Mouse (Mus musculus) cerebellum, adult (tissue): ENCODE data around the gene Tcte2.
"Not testable (repeated sequence)": the region's sequence is repeated elsewhere in the genome, so short reads cannot be mapped to it uniquely, and the experiment has no call there.

Experiments
- ATAC-seq: cut with Nextera tagmentation; 2 replicates; pipeline ENCODE4 v1.9.2; 2017; ENCODE audit warnings: mild to moderate bottlenecking, moderate library complexity, mixed read lengths; ENCODE audit not compliant: insufficient number of reproducible peaks, low FRiP score, low TSS enrichment

Tcte2 gene

DNA sequence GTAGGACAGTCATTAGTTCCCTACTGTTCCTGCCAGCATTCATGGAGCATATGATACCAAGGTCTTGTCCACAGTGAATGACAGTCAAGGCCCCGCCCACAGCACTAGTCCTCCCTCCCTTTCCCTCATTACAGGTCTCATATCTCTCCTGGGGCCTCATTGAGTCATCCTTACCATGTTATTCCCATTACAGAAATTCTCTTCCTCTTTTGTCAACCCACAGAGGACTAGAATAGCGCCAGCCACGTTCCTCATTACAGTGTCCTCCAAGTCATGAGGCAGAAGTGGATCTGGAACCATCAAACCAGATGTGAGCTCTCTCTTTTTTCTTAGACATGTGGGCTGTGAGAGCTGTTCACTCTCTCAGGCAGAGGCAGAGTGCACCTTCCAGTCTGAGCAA lies 76.0 kb downstream of the Tcte2 start:
- ATAC-seq, result no peak

DNA sequence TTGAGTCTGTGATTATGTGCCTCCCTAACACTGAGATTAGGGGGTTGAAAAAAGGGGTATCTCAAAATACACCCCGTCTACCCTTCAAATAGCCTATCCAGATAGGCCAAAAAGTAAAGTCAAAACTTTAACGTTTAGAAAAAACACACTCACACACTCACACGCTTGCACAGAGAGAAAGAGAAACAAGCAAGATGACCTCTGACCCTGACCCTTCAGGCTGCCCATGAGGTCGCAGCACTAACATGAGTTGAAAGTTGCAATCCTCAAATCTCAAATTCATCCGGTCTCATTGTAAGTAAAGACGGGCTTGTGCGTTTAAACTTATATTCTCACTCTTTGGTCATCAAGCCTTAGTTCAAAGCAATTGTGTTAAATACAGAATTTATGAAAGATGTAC lies 77.4 kb downstream of the Tcte2 start:
- no peak for ATAC-seq

DNA sequence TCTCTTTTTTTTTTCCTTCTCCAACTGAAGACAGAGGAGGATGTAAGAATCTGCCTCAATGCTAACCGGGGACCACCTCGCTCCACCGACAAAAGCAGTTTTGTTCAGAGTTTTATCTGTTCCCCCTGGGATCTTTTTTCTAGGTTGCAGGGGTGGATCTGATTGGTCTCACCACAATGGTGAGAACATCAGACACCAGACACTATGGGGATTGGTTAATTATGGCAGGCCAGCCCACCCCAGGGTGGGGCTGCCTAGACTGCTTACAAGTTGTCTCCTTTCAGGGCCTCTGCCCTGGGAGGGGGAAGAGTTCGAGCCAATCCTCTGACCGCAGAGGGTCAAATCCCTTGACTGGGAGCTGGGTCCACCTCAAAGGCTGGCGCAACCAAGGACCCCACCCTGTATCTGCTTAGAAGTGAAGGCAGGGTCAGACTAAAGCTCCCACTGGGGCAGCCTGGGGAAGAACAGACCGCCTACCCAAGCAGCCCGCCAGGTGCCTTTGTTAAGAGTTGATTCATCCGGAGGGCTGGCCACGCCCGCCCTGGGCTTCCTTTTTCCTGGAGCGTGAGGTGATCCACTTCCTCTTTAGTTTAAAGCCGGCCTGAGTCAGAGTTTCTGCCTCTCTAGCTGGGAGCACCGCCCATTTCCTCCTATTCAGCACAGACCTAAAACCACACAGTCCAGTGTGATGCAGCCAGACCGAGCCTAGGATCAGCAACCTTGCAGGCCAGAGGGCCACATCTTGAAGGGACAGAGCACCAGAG lies 78.0 kb downstream of the Tcte2 start:
- ATAC-seq, result no peak

DNA sequence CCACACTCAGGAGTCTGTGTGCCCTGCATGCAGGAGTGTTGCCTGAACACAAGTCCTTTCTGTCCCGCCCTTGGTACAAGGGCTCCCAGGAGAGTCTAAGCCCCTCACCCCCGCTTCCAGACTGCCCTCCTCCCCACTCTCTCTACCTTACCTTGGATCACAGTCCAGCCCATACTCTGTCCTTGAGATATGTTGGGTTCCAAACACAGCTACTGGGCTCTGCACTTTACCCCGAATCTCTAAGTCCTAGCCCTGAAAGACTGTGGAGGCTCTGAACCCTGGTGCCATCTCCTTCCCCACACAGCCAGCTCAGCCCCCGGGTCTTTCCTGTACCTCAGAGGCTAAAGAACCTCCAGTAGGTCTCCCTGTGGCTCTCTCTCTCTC lies 78.6 kb downstream of the Tcte2 start:
- ATAC-seq, result no peak

DNA sequence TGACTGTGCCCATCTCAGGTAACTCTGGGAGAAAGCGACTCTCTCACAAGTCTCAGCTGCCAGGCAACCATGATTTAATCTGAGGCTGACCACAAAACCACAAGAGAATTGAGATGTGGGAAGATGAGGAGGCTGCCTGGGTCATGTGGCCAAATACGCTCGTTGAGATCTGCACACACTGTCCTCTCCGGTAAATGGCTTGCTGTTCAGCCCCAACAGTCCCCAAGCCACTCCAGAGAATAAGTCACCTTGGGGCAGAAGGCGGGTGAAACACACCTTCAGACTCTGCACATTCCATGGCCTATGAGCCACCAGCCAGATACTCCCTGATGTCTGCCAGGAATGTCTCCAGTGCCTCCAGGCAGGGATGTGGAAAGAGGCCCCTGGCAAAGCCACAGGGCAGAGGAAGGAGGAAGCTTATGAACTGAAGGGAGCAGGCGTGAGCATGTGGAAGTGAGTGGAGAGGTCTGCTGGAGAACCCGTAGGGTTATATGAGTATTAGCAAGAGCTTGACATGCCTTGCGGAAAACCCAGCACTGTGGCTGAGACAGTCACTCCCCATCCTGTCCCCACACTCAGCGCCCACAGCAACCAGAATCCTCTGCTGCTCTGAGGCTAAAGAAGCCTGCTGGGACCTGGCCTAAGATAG lies 79.1 kb downstream of the Tcte2 start:
- peak; percentile 32; the same call in 1 of the 2 replicates for ATAC-seq

DNA sequence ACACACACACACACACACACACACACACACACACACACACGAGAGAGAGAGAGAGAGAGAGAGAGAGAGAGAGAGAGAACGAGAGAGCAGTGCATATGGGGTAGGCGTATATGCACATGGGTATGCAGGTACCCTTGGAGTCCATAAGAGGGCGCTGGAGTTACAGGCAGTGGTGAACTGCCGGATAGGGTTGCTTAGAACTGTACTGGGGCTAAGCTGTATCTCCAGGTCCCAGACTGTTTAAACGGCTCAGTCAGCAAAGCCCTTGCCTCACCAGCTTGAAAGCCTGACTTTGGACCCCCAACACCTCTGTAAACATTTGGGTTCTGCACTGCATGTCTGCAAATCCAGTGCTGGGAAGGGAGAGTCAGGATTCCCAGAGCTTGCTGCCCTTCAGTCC lies 79.9 kb downstream of the Tcte2 start:
- no peak for ATAC-seq

DNA sequence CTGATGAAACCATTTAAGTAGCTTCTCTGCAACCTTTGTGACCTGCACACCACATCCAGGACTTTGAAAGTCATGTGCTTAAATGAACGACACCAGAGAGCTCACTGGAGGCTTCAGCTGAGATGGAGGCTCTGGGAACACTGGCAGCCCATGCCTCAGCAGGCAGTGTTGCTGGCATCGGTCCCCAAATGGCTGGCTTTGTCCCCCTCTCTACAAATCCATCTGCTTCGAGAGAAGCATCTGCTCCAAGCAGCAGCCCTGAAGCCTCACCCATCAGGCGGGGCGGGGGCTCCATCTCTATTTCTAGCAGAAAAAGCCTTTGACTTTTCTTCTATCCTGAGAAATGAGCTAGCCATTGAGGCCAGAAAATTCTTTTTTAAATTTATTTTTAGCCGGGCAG lies 80.5 kb downstream of the Tcte2 start:
- no peak for ATAC-seq

DNA sequence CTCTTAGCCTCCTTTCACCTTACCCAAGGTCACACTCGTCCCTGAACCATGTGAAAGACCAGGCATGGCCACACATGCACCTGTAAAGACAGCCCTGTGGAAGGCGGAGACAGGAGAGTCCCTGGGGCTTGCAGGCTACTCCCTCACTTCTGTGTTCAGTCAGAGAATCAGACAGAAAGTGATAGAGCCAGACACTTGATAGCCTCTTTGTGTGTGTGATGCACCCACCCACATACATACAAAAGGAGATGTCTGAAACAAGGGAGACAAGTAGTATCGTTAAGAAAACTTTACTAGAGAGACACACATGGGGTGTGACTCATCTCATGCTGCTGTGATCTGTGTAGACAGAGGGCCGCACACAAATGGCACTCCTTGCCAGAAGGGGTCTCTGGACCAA lies 81.3 kb downstream of the Tcte2 start:
- no peak for ATAC-seq

DNA sequence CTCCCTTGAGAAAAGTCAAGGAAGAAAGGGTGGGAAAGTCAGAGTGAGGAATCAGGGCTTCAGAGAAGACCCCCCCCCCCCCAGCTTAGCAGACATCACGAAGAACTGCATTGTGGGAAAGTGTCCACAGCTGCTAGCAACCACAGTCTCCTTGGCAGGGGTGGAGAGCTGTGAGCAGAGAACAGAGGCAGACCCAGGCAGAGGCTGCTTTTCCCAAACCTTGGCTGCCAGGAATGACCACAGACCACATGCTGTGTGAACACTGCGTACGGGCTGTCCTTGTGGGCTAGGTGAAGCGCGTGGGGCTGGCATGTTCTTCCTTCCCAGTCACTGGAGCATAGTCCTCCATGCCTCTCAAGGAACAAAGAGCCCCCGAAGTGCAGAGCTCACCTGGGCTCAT lies 81.9 kb downstream of the Tcte2 start:
- no peak for ATAC-seq

DNA sequence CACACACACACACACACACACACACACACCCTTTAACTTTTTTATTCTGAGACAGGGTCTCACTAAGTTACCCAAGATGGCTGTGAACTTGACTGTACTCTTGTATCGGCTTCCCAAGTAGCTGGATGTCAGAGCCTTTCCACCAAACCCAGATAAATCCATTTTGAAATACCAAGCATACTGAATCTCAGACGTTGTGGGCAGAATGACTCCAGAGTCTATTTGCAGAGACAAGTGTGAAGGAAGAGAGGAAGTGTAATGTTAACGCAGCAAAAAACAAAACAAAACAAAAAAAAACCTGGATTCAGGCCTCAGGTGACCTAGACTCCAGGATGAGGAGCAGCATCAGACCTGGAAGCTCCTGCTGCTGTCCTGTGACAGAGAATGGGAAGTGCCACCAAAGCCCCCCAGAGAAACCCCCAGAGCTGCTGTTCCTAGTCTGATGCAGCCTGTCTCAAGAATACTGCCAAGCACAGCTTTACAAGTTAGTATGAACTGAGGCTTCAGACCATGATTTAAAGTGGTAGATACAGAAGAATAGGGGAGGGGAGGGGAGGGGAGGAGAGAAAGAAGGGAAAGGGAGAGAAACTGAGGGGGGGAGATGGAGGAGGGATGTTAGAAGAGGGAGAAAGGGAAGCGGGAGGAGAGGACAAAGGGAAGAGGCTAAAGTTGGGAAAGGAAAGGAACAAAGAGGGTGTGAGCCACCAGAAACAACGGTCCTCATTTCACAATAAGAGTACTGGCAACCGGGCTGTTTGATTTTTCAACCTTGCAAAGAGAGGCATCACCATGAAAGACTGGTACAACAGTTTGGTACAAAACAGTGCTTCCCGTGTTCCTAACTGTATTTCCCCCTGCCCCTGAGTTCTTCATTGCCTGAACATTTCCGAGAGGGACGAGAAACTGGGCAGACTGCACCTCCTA lies 84.1 kb downstream of the Tcte2 start:
- ATAC-seq, result no peak

DNA sequence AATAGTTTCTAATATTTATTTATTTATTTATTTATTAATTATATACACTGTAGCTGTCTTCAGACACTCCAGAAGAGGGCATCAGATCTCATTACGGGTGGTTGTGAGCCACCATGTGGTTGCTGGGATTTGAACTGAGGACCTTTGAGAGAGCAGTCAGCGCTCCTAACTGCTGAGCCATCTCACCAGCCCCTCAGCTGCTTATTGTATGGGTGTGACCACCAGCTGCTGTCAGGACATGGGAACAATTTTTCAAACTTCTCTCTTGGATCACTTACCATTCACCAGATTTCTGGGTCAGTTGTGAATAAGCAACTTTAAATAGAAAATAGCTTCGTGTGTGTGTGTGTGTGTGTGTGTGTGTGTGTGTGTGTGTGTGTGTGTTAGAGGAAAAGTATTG lies 85.5 kb downstream of the Tcte2 start:
- not testable (repeated sequence) for ATAC-seq

DNA sequence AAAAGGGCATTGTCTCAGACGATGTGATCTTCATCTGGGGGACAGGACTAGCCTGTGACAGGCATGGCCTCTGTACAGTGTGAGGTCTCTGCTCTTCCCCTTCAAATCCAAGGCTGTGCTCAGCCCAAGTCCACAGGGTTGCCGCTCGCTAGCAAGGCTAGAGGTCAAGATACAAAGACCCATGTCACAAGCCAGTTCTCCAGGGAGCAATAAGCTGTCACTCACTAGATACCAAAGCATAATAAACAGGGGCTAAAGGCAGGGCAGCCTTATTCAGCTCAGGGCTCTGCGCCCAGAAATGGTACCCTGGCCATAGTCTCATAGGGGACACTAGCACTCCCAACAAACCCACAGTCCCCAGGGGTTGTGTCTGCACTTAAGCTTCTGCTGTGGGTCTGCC lies 86.0 kb downstream of the Tcte2 start:
- no peak for ATAC-seq

DNA sequence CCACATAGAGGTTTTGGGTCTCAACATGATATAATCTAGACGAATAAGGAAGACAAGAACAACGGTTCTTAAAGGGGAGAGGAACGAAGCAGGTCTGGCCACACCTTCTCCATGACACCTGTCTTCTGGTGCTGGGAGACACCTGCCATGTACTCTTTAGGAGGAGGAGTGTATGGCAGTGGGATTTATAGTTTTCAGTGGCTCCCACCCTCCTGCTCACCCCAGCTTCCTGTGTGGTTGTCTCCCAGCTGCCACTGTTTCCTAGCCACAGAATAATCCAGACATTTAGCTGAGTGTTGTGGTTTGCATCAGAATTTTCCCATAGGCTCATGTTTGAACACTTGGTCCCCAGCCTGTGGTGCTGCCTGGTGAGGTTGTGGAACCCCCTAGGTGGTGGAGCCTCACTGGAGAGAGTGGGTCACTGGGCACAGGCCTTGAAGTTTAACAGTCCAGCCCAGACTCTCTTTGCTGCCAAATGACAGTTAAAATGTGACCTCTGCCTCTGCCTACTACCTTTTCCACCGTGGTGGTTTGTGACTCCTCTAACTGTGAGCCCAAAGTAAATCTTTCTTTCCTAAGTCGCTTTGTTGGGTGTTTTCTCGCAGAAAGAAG lies 86.8 kb downstream of the Tcte2 start:
- no peak for ATAC-seq

DNA sequence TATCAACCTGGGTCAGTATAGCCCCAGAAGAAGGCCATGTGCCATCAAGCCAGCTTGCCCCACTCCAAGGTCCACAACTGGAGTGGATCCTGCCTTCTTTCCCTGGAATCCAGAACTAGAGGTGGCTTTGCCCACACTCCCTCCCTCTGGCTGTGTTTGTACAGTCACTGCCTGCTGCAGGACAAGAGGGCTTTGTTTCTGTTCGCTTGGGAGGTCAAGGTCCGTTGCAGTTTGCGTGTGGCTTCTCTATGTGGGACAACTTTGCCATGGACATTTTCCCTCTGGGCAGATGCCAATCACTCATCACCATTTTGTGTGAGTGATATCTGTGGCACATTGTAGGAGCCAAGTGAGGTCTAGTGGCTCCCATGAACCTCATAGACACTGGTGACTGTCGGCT lies 89.9 kb downstream of the Tcte2 start:
- no peak for ATAC-seq

DNA sequence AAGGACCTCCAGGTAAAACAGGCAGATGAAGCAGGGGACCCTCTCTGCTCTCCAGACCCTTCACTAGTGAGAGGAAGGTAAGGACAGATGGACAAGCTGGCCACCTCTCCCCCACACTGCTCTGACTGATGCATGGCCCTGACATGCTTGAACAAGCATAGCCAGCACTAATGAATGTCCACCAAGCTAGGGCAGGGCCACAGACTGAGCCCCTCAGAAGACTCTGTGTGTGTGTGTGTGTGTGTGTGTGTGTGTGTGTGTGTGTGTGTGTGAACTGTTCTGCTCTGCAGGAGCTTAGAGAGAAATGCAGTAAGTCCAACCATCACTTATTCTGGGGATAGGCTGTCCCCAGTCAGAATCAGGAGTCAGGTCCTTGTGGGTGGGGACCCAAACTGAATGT lies 91.4 kb downstream of the Tcte2 start:
- ATAC-seq, result no peak

DNA sequence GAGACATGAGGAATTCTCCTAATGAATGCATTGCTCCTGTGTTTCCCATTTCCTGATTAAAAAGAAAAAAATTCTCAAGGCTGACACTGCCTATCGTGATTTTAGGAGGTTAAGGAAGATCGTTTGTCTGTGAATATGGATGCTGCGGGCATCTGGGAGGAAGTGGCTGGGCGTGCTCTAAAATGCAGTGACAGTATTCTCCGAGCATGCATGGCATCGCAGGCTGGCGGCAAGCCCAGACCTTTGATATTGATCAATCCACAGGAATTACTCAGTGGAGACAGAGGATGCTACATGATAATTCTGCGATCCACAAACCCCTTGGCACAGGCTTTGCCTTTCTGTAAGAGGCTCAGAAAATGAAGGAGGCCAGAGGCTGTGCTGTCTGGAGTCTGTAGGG lies 92.4 kb downstream of the Tcte2 start:
- no peak for ATAC-seq

DNA sequence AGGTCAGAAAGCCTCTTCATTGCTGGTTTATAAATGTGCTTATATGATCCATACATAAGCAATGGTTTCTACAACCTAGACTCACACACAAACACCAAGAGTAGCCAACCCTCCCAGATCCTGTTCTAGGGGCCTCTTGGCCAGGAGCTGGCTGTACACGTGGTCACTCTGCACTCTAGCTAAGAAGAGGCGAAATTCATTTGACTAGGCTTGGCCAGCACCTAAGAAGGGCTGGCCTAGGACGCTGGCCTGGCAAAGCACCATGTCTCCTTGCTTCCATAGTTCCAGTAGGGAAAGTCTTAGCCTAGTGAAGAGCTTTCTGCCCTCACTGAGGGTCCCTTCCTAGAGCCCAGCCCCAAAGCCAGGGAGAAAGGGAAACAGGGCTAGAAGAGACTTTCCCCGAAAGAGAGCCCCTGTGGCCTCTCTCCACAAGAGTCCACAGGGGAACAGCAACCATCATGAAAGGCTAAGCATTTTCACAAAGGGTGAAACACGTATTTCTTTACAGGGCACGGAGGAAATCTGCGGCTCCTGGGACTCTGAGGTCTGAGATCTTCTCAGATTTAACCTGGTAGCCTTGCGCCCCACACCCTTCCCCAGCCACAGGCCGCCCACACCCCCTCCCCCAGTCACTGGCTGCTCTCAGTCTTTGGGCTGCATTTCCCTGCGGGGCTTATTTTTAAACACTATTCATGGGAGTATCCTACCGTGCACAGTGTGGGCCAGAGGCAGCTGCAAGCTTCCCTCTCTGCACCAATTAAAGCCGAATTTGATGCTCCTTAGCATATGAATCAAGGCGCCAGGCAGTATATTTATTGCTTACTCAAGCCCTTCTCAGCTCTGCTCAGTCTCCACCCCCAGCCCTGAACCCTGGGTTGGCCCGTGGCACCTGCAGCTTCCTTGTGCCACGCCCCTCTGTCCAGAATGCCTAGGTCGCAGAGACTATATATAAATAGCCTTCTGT lies 93.3 kb downstream of the Tcte2 start:
- no peak for ATAC-seq

DNA sequence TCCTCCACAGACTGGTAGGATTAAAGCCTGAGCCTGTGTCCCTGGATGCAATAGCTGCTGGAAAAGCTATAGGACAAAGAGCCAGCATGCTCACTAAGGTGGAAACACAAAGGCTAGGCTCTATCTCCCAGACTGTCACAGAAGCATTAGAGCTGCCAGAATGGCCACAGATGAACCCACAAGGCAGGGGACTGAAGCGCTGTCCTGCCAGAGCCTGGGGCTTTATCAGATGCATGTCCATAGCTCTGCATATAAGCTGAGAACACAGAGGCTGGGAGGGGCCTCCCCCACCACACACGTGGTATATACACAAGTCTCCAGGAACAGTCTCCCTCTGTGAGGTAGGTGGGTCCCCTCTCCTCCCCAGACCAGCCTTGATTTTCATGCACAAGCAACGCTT lies 94.6 kb downstream of the Tcte2 start:
- peak; percentile 47; the same call in 1 of the 2 replicates for ATAC-seq

DNA sequence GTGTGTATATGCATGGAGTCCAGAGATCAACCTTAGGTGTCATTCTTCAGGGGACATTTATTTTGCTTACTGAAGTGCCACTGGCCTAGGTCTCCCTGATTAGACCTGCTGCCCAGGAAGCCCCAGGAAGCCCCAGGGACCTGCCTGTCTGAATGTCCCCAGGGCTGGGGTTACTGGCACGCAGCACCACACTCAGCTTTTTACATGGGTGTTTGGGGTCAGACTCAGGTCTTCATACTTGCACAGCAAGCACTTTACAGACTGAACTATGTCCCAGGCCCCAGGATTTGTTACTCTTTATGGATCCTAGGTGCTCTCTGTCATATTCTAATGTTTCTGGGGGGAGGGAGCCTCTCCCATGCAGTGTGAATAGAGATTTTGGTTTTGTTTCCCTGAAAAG lies 95.9 kb downstream of the Tcte2 start:
- no peak for ATAC-seq
